Mouse (Mus musculus): ENCODE measurements at regions not wholly inside any gene's neighbourhood (a gene's known extent, or its start where the extent isn't known, plus 50 kb on each side); places are given as distances from the start of the nearest gene placed in this dataset.

DNA sequence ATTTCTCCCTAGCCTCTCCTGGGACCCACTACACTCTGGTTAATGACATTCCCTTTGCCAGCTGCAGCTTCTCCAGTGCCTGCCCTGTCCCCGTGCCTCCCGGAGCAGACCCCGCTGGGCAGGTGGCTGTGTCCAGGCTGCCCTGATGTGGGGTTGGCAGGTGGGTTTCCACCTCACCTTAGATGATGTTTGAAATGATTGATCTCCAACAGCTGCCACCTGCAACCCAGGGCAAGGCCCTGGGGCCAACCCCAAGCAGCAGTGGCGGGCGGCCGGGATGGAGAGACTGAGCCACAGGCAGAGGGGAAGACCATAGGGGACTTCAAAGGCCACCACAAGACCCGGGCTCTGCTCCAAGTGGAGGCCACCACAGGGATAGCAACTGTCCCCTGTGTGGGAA lies 93.6 kb upstream of the Mvb12b start:
- DNase-seq = no peak

DNA sequence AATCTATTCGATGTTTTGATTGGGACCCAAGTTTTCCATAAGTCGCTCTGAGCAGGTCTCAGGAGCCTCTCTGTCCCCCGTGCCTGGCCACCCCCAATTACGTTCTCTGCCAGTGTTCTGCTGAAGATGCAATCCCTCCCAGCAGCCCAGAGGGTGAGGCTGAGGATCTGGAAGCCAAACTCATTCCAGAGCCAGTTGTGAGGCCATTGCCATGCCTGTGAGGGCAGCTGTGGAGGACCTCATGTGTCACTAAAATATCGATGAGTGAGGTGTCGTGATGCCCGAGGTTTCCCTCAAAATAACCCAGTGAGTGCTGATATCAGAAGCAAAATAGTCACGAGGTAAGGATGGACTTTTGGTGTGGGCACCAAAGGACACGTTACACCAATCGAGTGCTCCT lies 93.1 kb upstream of the Mvb12b start:
- no peak for DNase-seq

DNA sequence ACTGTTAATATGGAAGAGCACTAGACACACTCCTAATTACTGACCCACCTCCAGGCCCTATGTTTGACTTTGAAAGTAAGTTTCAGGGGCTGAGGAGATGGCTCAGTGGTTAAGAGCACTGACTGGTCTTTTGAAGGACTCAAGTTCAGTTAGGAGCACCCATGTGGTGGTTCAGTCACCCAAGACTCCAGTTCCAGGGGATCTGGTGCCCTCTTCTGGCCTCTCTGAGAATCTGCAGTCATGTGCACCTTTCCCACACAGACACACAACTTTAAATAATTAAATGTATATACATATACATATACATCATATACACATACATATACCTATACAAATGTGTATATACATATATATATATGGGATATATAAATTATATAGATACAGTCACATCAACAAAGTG lies 91.5 kb upstream of the Mvb12b start:
- DNase-seq = no peak

DNA sequence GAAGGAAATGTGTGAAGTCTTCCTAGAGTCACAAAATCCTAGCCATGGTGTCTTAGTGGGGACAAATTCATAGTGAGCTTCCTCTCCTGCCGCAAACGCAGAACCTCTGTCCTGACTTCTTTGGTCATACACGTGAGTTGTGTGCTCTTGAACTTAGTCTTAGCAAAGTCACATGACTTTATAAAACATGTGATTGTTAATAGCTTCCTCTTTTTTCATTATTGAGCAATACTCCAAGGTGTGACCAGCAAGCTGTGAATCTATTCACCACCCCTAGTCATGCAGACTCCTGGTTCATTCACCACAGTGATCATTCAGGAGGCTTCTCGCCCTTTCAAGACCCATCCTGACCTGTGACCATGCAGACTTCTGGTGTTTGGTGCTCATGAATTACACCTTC lies 90.8 kb upstream of the Mvb12b start:
- DNase-seq = no peak

DNA sequence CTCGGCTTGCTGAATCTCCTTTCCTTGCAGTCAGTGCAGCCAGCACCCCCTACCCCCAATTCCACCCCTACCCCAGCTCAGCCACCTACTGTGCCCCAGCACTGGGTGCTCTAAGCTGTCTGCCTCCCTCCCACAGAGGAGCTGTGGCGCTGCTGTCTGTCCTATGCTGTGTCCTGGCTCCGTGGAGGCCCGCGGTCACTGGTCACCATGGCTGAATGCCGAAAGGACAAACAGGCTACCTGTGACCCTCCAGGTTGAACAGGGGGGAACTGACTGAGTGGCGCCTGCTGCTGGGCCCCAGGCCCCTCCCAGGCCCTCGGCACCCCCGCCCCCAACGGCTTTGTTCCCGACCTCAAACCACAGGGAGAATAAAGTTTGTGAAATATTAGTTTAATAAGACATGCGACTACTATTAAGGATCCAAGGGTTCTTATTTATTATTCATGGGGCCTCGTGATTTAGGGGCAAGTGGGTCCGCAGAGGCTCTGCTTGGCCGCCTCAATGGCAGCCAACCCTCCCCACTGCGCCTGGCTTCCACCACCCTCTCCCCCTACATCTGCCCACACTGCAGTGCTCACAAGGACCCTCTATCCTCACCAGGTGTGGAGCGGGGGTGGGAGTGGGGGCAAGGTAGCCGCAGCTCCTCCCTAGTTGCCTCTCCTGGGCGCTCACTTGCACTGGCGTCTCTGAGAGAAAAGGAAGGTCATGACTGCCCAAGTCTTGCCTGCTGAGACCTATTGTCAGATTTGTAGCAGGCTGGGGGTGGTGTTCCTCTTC lies 90.0 kb upstream of the Mvb12b start:
- DNase-seq = no peak

DNA sequence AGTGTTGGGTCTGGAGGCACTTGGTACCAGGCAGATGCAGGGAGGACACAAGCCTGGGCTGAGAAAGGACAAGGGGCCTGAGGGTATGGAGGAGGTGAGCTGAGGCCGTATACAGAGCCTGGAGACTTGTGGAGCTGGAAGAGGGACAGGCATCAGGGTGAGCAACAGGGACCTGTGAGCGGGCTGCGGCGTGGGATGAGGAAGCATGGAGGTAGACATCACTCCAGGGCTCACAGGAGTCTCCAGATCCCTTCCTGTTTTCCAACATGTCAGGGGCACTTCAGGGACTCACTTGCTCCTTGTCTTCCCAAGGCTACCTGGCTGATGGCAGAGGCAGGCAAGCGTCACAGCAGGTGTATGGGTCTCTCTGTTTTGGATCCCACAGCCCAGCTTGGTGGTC lies 89.4 kb upstream of the Mvb12b start:
- no peak for DNase-seq

DNA sequence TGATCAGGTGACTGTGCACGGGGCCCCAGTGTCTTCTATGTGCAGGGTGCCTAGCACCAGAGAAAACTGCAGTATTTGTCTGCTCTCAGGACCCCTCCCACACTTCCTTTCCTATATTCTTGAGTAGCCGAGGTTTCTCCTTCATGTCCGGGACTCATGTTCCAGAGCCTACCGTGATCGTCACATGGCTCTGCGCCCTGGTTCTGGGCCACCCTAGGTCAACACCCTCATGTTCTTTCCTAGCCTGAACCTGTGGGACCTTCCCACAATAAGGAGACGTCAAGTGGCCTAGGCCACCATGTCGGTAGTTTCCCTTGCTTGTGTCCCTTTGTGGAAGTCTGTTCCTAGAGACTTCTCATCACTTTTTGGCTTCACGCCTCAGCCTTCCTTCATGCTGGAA lies 88.4 kb upstream of the Mvb12b start:
- no peak for DNase-seq

DNA sequence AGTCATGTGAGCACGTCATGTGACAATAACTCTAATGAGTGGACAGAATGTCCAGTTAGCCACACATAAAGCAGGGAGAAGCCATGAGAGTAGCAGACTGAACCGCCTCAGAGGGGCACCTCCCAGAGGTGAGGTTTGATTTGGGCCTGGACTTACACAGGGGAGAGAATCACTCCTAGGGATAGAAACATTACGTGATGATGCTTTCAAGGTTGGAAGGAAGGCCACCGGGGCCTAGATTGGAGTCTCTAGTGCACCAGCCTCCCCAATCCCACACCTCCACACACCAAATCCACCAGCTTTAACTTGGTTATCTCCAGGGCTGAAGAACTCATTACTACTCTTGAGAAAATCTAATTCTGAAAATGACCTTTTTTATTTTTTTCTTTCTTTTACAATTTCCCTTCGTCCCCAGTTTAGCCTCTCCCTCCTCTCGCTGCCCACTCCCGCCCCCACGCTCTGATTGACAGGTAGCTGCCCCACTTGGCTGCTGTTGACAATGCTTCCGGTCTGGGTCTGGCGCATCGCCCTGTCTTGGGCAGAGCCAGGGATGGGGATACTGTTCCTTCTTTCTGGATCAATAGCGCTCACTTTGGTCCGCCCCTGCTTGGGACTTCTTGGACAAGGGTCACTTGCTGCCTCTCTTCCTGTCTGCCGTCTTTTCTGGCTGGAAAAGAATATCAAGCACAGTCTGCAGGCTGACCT lies 87.8 kb upstream of the Mvb12b start:
- peak; percentile 60 for DNase-seq

DNA sequence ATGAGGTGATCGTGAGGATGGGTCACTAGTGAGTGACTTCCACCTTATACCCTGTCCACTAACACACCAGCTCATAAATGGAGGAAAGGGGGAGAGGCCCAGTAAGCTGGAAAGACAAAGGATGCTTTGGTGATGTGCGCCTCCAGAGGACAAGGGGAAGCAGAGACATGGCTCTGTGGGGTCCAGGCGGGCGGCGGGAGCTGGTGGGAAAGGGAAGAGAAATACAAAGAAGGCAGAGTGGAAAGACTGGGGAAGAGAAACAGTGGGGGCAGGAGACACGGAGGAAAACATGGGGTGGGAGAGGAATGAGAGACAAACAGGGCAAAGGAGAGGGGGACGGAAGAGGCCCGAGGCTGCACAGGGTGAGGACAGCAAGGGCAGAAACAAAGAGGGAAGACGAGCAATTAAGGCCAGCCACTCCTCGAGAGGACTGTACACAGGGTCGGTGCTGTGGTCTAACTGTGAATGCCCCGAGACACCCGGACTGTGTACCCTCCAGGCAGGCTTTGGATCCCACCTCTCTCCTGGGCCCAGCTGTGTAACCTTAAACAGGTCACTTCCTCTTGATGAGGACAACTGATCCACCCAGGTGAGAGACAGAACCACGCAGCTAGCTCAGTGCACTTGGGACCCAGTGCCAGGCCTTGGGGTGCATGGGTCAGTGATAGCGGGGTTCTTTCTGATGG lies 87.1 kb upstream of the Mvb12b start:
- no peak for DNase-seq

DNA sequence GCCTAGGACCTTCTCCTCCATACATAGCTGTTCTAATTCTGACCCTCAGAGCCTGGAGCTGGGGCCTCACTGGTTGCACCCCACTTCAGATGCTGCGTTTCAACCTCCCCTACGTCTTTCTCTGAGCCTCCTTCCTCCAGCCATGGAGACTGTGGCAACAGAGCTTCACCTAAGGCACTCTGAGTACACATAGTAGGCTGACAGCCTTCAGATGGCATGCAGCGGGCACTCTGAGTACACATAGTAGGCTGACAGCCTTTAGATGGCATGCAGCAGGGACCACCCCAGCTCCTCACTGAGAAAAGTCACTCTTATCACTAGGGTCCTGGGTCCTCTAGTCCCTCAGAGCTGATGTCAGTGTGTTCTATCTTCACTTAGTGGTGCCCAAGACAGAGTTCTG lies 86.3 kb upstream of the Mvb12b start:
- no peak for DNase-seq

DNA sequence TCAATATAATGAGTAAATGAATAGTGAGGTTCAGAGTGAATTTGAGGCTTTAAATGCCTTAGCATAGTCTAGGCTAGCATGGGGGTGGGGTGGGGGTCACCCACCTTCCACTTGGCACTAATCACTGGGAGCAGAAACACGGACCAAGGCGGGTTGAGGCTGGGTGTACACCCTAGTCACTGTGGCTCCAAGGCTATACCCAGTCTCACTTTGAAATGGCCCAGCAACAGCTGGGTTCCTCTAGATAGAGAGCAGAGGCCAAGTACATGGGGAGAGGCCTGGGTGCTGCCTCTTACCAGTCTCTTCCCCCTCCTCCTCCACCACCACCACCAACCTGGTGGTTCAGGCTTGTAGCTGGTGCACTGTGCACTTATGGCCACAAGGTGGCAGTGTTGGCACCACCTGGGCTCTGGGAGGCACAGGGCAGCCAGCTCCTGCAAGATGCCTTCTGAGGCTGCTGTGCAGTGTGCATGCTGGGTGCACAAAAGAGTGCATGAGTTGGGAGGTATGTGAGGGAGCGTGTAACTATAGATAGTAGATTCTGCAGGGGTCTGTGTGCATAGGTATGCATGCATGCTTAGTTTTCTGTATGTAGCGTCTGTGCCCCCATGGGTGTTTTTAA lies 85.6 kb upstream of the Mvb12b start:
- DNase-seq = peak; percentile 75

DNA sequence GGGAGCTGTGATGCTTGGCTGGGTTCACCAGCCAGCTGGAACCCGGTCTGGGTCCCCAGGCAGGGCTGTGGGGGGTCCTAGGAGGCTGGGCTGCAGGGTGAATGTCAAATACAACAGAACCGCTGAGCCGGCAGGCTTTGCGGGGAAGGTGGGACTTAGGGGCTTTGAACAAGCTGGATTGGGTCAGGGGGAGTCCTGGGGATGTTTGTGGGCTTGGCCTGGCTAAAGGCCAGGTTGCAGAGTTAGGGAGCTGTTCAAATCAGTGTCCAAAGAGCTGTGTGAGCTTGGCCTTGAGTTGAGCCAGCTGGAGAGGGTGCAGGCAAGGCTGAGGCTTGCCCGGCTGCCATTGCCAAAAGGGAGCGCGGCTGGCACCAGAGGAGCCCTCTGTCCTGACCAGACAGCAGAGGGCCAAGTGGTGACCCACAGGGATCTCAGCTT lies 79.3 kb upstream of the Mvb12b start:
- DNase-seq = no peak

DNA sequence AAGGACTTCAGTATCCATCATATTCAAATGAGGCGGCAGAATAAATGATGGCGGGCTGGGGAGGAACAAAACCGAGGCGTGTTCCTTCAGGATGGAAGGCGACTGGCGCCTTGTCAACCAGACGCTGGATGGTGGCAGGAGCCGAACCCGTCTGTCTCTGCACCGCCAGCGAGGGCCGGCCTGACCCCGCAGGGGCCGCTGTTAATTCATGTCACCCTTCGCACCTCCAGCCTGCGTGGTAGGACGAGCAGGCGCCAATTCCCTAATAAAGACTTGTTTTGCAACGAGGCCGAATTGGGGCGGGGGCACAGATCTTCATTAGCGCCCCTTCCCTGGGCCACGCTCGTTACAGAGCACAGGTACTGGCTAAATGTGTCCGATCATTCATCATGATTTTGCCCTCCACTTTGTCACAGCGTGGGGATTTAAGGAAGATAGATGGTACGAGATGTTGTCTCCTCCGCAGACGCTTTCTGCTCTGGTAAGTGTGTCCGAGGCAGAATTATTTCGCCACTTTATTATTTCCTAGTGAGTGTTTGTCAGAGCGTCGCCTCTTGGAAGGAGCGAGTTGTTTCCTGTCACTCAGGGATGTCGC lies 78.7 kb upstream of the Mvb12b start:
- no peak for DNase-seq

DNA sequence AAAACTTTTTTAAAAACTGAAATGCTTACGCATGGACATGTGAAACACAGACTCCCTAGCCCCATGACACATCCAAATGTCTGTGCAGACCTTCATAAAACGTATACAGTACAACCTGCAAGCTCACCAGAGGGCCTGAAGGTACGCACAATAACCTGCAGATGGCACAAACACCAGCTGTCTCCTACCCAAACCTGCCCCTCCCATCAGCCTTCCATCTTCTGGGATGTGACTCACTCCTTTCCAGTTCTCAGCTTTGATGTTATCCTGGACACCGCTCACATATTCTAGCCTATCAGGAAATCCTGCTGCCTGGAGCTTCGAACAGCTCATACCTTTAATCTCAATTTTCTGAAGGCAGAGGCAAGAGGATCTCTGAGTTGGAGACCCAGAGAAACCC lies 76.3 kb upstream of the Mvb12b start:
- no peak for DNase-seq

DNA sequence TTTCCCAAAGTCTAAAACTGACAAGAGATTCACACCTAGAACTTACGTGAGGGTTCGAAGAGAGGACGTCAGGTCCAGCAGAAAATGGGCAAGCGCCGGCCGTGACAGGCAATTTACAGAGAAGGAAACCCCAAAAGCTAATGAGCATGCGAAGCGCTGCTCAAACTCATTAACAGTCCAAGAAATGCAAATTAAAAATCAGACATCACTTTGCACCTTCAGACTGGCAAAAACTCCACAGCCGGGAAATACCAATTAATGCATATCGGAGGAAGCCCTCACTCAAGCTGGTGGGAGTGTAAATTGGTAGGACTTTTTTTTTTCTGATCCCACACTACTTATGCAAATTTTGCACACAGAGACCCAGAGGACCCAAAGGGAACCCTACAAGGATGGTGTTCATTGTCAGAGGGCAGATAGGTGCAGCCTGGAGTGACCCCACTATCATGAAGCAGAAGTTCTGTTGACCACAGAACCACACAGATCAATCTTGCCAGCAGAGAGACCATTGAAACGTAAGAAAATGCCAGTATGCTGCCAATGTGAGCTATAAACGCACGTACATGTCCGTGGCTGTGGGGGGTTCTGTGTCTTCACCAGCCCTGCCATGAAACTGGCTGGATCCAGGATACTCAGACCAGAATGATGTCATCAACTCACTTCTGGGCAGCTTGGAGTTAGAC lies 74.8 kb upstream of the Mvb12b start:
- no peak for DNase-seq

DNA sequence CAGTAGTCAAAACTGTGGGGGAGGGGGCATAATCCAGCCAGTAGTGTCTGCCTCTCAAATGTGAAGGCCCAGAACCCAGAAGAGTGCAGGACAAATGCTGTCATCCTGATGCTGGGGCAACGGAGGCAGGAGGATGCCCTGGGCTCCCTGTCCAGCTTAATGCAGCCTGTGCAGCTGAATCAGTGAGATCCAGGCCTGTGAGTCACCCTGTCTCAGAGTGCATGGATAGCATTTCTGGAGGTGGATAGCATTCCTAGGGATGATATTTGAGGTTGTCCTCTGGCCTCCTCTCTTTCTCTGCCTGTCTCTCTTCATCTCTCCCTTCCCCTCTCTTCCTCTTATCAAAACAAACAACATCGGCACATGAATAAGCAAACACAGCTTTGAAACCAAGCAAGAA lies 73.8 kb upstream of the Mvb12b start:
- no peak for DNase-seq

DNA sequence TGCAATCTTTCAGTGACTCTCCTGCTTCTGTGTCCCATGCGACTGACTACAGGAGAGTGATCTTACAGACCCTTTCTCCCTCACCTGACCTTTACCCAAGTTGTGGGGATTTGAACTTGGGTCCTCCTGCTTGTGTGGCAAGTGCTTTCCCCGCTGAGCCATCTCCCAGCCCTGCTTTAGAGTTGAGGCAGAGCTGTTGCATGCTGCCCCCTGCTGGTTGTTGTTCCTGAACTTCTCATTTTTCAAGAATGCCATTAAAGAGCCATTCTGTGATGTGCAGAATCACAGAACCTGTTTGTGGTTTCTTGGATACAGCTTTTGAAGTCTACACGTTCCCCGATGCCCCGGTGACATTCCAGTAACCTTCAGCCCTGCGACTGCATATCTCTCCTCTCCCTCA lies 70.0 kb upstream of the Mvb12b start:
- peak; percentile 44 for DNase-seq

DNA sequence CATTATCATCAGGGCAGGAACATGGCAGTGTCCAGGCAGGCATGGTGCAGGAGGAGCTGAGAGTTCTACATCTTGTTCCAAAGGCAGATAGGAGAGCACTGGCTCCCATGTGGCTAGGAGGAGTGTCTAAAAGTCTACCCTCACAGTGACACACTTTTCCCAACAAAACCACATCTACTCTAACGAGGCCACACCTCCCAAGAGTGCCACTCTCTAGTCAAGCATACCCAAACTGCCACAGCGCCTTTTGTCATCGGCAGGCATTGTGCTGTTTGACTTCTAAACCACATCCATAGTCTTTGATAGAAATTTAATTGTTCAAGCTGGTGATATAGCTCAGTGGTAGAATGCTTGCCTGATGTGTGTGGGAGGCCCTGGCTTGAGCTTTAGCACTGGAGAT lies 56.6 kb upstream of the Mvb12b start:
- no peak for DNase-seq

DNA sequence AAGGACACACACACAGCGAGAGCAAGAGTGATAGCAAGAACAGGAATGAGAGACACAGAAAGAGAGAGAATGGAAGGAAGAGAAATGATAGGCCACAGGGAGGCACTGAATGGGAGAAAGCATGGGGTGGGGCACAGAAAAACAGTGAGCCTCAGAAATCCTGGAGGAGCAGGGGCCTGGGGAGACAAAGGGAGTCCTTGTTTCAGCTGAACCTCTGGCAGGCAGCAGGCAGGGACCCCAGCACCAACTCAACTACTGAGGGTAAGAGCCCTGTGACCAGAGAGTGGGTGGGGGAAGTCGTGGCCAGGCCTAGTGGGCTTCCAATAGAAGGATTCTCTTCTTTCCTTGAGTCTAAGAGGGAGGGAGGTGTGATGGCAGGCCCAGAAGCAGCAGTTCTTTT lies 54.3 kb upstream of the Mvb12b start:
- DNase-seq = no peak

DNA sequence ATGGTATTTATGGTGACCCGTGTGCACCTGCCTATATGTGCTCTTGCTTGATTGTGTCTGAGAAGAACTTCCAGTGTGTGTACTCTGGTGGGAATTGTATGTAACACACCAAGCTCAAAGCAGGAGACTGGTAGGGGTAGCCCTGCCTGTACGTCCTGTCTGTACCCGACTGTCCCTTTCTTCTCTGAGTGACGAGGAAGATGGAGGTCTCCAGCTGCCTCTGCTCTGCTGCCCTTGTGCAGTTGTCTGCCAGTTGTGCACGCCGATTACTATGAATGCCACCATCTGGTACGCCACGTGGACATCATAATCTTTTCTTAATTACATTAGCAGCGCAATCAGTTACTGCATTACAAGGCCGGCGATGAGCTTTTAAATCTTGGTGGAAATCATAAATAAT lies 53.6 kb upstream of the Mvb12b start:
- no peak for DNase-seq

DNA sequence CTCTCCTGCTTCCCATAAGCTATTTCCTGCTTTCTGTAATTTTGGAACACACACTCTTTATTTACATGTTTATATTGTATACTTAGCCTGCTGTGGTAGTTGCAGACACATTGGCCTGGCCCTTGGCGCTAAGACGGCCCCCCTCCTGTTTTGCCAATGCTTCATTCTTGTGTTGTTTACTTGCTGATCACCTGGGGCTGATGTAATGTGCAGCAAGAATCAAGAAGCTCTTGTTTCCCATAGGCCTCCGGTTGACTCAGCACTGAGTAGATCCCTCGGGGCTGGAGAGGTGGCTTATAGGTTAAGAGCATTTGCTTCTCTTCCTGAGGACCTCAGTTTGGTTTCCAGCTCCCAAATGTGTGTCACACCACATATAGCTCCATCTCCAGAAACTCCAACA lies 52.1 kb upstream of the Mvb12b start:
- no peak for DNase-seq
